Mouse (Mus musculus) kidney, adult 2 months (tissue): ENCODE data around the gene Itgav. TPM values are rescaled to one million over a fixed set of nuclear protein-coding genes. Genes with fewer than 3 reads are reported as not detected.

Experiments used
- DNase-seq: peaks from one replicate; pipeline ENCODE4 v3.0.0; 2021
- H3K27ac ChIP-seq: fragments of 200-500 bp; 2 replicates; pipeline ENCODE4 v1.5.1; 2012; ENCODE audit warnings: low read depth, low read length, control low read depth, inconsistent platforms; ENCODE audit not compliant: insufficient read depth
- H3K27me3 ChIP-seq: fragments of 200-500 bp; replicated peaks from 2 replicates; pipeline ENCODE4 v1.6.1; 2012; ENCODE audit warnings: mild to moderate bottlenecking, moderate library complexity, low read length, inconsistent platforms; ENCODE audit not compliant: control insufficient read depth, insufficient read depth
- H3K36me3 ChIP-seq: fragments of 200-500 bp; 2 replicates; pipeline ENCODE4 v1.6.1; 2012; ENCODE audit warnings: mild to moderate bottlenecking, moderate library complexity, low read length, inconsistent platforms; ENCODE audit not compliant: control insufficient read depth, insufficient read depth
- H3K4me1 ChIP-seq: fragments of 200-500 bp; 2 replicates; pipeline ENCODE4 v1.6.1; 2011; ENCODE audit warnings: low read length; ENCODE audit not compliant: control insufficient read depth, insufficient read depth
- H3K4me3 ChIP-seq: fragments of 200-500 bp; 2 replicates; pipeline ENCODE4 v1.5.1; 2011; ENCODE audit warnings: mild to moderate bottlenecking, low read depth, low read length, control low read depth; ENCODE audit not compliant: insufficient read depth
- CTCF ChIP-seq: fragments of 200-500 bp; conservative IDR thresholded peaks from 2 replicates; pipeline ENCODE4 v1.5.1; 2011; ENCODE audit warnings: low read depth, mild to moderate bottlenecking, control low read depth, low read length, moderate library complexity, mixed read lengths; ENCODE audit not compliant: insufficient read depth, insufficient read length
- POLR2A ChIP-seq: fragments of 200-500 bp; IDR thresholded peaks from one replicate; pipeline ENCODE4 v1.6.1; 2011; ENCODE audit warnings: low read depth, low read length, control low read depth
- WGBS: fragments of 180-500 bp; shearing (Covaris S2); methylation state at CpG from one replicate; pipeline ENCODE4 v1.1.7; 2018; 5-methylcytosine and 5-hydroxymethylcytosine counted together
- polyA plus RNA-seq: library from polyadenylated mRNA; depleted of rRNA; stranded (reverse); fragments of >200 nt; gene quantifications from 2 replicates; pipeline ENCODE4 v1.2.3, GENCODE M21; 2012; rRNA removed

Itgav gene
- polyA plus RNA-seq = 75.4 and 75.9 TPM in 2 replicates

DNA sequence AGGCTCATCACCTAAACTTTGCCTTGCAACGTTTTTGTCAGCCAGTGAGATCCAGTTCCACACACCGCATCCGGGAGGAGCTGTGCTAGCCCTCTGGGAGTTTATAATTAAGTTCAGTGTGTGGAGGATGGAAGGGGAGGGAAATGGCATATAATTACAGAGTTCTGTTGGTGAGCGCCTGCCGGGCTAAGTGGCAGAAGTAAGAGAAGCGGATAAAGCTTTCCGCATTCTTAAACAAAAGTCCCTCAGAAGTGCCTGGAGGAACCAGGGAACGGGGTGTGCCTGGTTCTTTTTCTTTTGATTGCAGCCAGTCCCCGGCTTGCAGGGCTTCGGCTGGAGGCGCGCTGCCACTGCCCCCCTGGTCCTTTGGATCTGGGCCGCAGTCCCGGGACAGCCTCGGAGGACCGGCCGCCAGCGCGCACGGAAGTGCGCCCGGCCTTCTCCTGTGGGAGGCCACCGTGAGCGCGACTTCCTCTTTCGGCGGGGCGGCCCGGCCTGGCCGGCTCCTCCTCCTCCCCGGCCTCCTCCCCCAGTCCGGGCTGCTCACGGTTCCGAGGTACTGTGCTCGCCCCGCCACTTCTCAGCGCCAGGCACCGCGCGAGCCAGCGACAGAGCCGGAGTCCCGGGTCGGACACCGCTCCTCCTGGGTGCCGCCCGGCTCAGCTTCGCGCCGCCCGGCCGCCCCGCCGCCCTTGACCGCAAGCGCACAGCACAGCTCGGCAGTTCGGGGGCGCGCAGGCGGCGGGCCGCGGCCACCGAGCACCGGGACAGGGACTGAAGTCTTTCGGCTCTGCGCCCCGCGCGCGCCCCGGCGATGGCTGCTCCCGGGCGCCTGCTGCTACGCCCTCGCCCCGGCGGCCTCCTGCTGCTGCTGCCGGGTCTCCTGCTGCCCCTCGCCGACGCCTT lies at the start of gene Itgav:
TSS of gene Itgav (plus strand) at position 477 of the 906 bp plus-strand sequence.
- under 1% methylated on average over 83 of the region's 84 CpGs for WGBS
- TF ChIP-seq POLR2A (peak; percentile 76), CTCF (no peak)
- peak; percentile 98 for DNase-seq
- peaks cover 17% of the 10 kb centered on the region for H3K4me1 ChIP-seq
- peak within 1 kb of the TSS; percentile 99 for H3K27ac ChIP-seq
- no peaks in the 10 kb centered on the region for H3K36me3 ChIP-seq
- H3K27me3 ChIP-seq = no peaks in the 10 kb centered on the region
- peak within 1 kb of the TSS; percentile 93 for H3K4me3 ChIP-seq

DNA sequence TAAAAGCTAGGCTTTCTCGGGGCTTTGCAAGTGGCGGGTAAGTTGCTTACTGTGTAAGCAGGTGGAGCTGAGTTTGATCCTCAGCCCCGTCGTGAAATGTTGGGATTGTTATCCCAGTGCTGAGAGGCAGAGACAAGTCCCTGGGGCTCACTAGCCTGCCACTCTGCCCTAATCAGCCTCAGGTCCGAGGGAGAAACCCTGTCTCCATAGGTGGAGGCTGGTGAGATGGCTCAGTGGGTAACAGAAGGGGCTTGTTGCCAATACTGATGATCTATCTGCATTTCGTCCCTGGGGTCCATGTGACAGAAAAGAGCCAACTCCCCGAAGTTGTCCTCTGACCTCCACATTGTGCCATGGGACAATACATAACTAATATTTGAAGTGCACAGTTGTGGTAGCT lies 49.8 kb upstream of the Itgav start:
- TF ChIP-seq POLR2A (no peak), CTCF (no peak)
- peaks cover 7% of the 10 kb centered on the region; the same call in 1 of the 2 replicates for H3K4me1 ChIP-seq
- DNase-seq = no peak
- no peaks in the 10 kb centered on the region for H3K27me3 ChIP-seq
- 79% methylated on average over 7 of the region's 7 CpGs for WGBS
- no peak overlapping the region for H3K27ac ChIP-seq
- no peaks in the 10 kb centered on the region for H3K36me3 ChIP-seq
- no peak overlapping the region for H3K4me3 ChIP-seq

DNA sequence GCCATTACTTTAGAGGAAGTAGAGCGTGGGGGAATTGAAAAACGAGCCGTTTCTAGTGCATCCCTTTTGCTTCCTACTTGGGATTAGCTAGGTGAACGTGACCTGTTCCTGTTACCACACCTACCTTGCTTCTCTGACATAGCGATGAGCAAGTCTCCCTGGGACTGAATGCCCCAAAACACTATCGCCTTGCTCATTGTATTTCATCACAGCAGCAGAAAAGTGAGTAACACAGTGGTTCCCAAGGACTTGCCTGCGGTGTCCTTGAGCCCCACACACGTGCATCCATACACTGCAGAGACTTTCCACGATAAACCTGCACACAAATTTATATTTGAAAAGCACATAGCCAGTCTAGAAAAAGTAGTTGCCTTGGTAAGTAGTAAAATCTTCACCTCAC lies 49.3 kb upstream of the Itgav start:
- H3K4me3 ChIP-seq = no peak overlapping the region
- TF ChIP-seq POLR2A = no peak
- no peak for TF ChIP-seq CTCF
- peaks cover 7% of the 10 kb centered on the region; the same call in 1 of the 2 replicates for H3K4me1 ChIP-seq
- H3K27me3 ChIP-seq = no peaks in the 10 kb centered on the region
- no peak overlapping the region for H3K27ac ChIP-seq
- 83% methylated on average over 9 of the region's 9 CpGs for WGBS
- no peak for DNase-seq
- no peaks in the 10 kb centered on the region for H3K36me3 ChIP-seq

DNA sequence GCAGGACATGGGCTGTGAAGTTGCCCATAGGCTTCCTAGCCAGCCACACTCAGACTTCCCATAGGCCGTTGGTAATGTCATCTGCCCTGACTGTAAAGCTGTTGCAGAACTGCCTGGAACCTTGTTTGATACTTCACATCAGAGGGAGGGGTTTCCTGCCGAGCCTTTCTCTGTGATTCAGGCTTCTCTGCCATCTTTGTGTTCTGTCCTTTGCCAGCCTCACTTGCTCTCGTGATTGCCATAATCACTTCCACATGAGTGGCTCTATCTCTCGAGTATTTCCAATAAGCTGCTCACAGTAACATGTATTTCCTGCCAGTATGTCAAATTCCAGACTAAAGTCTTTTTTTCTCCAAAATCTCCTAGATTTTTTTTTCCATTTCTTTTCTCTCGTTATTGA lies 48.5 kb upstream of the Itgav start:
- 50% methylated on average over 5 of the region's 5 CpGs for WGBS
- Histone ChIP-seq H3K4me1 (peaks cover 7% of the 10 kb centered on the region; the same call in 1 of the 2 replicates), H3K27ac (no peak overlapping the region), H3K27me3 (no peaks in the 10 kb centered on the region), H3K4me3 (no peak overlapping the region), H3K36me3 (no peaks in the 10 kb centered on the region)
- no peak for TF ChIP-seq POLR2A
- no peak for TF ChIP-seq CTCF
- DNase-seq = no peak

DNA sequence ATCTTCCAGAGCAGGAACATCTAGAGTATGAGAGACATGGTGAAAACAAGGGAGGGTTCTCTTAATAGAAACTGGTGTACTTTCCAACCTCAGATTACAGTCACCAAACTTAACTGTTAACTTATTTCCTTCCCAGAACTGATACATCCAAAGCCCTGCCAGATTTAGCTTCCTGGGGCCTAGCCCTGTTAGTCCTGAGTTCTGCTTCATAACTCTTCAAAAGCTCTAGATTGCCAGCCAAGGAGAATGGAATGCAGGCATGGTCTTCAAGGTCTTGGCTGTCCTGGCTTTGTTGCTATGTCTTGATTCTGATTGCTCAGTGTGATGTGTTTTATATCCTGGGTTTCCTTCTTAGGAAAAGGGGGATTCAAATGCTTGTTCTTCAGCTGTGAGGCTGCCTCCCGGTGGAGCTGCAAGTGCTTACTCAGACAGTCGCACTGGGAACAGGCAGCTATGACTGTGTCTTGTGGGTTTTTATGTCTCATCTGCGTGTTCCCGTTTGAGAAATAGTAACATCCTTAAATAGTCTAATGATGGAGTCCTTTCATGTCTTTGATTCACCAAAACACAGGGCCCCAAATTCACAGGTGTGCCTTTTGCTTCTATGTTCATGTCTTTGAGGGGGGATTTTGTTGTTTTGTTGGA lies 47.8 kb upstream of the Itgav start:
- H3K36me3 ChIP-seq = no peaks in the 10 kb centered on the region
- peaks cover 7% of the 10 kb centered on the region; the same call in 1 of the 2 replicates for H3K4me1 ChIP-seq
- TF ChIP-seq CTCF = no peak
- no peak for TF ChIP-seq POLR2A
- no peak overlapping the region for H3K4me3 ChIP-seq
- no peaks in the 10 kb centered on the region for H3K27me3 ChIP-seq
- H3K27ac ChIP-seq = no peak overlapping the region
- 65% methylated on average over 4 of the region's 4 CpGs for WGBS
- DNase-seq = no peak

DNA sequence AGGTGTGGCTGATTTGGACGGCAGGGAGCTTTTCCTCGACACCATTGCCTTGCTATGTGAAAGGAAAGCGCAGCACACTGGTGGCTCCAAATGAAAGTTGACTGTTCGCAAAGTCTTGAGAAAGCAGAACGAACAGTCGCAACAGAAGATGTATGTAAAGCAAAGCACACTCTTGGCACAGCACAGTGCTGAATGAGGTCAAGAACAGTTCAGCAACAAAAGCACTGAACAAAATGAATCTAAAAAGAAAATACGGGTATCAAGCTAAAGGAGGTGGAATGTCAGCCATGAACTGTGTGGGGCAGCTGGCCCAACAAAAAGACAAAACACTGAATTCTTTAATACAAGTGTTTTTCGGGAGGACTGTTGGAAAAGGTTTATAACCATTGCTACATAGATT lies 42.9 kb upstream of the Itgav start:
- Histone ChIP-seq H3K4me3 (no peak overlapping the region), H3K4me1 (peaks cover 4% of the 10 kb centered on the region; the same call in 1 of the 2 replicates), H3K27ac (no peak overlapping the region), H3K27me3 (no peaks in the 10 kb centered on the region), H3K36me3 (no peaks in the 10 kb centered on the region)
- no peak for TF ChIP-seq CTCF
- 87% methylated on average over 8 of the region's 8 CpGs for whole genome bisulfite sequencing
- DNase-seq = no peak

DNA sequence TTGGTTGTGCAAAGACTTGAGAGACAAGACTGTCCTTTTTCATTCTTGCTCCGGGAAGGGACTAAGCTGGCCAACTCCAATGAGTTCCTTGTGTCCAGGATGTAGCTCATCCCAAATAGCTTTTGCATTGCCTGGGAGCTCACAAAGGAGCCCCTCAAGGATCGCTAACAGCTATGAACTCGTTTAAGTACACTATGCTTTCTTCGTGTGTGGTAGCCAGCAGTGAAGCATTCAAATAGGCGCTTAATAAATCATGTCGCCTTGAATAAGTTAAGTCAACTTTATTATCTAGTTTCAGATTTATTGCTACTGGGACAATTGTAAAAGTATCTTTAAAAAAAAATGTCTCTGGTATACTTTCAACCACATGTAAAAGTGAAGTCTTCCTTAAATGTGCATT lies 42.4 kb upstream of the Itgav start:
- Histone ChIP-seq H3K4me3 (no peak overlapping the region), H3K27me3 (no peaks in the 10 kb centered on the region), H3K36me3 (no peaks in the 10 kb centered on the region), H3K4me1 (peaks cover 4% of the 10 kb centered on the region; the same call in 1 of the 2 replicates), H3K27ac (no peak overlapping the region)
- WGBS = 53% methylated on average over 6 of the region's 6 CpGs
- DNase-seq = no peak
- TF ChIP-seq POLR2A = no peak
- TF ChIP-seq CTCF = no peak
